Mouse (Mus musculus) forebrain, embryonic 16.5 days (tissue): ENCODE results near the gene Ccdc167. TPM values are rescaled to one million over a fixed set of nuclear protein-coding genes. Genes with fewer than 3 reads are reported as not detected.

Experiments used
- ATAC-seq: fragments of 200-750 bp; cut with Nextera tagmentation; 2 replicates; pipeline ENCODE4 v1.8.0; 2017; ENCODE audit warnings: mild to moderate bottlenecking, moderate library complexity
- H3K27ac ChIP-seq: fragments of 300-500 bp; sonication (generic); 2 replicates; pipeline ENCODE4 v1.5.1; 2014; ENCODE audit warnings: low read length, control low read depth
- H3K27me3 ChIP-seq: fragments of 300-500 bp; sonication (generic); replicated peaks from 2 replicates; pipeline ENCODE4 v1.6.1; 2014; ENCODE audit warnings: low read length; ENCODE audit not compliant: control insufficient read depth, insufficient read depth
- H3K36me3 ChIP-seq: fragments of 300-500 bp; sonication (generic); 2 replicates; pipeline ENCODE4 v1.6.1; 2014; ENCODE audit not compliant: control insufficient read depth, insufficient read depth
- H3K4me1 ChIP-seq: fragments of 300-500 bp; sonication (generic); replicated peaks from 2 replicates; pipeline ENCODE4 v1.6.1; 2014; ENCODE audit warnings: low read length; ENCODE audit not compliant: control insufficient read depth, insufficient read depth
- H3K4me2 ChIP-seq: fragments of 300-500 bp; sonication (generic); 2 replicates; pipeline ENCODE4 v1.6.1; 2014; ENCODE audit warnings: mild to moderate bottlenecking, low read length, control low read depth
- H3K4me3 ChIP-seq: fragments of 300-500 bp; sonication (generic); replicated peaks from 2 replicates; pipeline ENCODE4 v1.5.1; 2014; ENCODE audit warnings: mild to moderate bottlenecking, low read length, control low read depth
- H3K9ac ChIP-seq: fragments of 300-500 bp; sonication (generic); replicated peaks from 2 replicates; pipeline ENCODE4 v1.6.1; 2014; ENCODE audit warnings: low read depth, low read length, control low read depth
- H3K9me3 ChIP-seq: fragments of 300-500 bp; sonication (generic); 2 replicates; pipeline ENCODE4 v1.6.1; 2016; ENCODE audit warnings: low read length; ENCODE audit not compliant: control insufficient read depth
- WGBS: fragments of 180-500 bp; shearing (Covaris S2); extraction: QIAGEN DNeasy Blood & Tissue Kit; methylation state at CpG from one replicate; pipeline ENCODE4 v1.1.7; 2014; 5-methylcytosine and 5-hydroxymethylcytosine counted together
- polyA plus RNA-seq: library from polyadenylated mRNA; unstranded; fragments of >200 nt; fragmentation: Nextera tagmentation; extraction: Ambion mirVana; gene quantifications from 2 replicates; pipeline ENCODE4 v1.2.1, GENCODE M21; 2015

Ccdc167 gene
- polyA plus RNA-seq, 1 experiment from 2014 or later, result 11.6 TPM

- H3K4me2 ChIP-seq, result no peak overlapping the region
- H3K4me1 ChIP-seq, result peaks cover 14% of the 10 kb centered on the region
- peak overlapping the region; percentile 74 for H3K27ac ChIP-seq
- WGBS, result 71% methylated on average over 10 of the region's 10 CpGs
- H3K36me3 ChIP-seq, result 0 out of 2 replicates have a peak, but pooled peaks cover 2% of the 10 kb centered on the region
- no peak overlapping the region for H3K9ac ChIP-seq
- peak; percentile 85 for ATAC-seq
- no peaks in the 10 kb centered on the region for H3K9me3 ChIP-seq
- H3K4me3 ChIP-seq, result no peak overlapping the region
- H3K27me3 ChIP-seq, result no peaks in the 10 kb centered on the region
Measured at GRCm38 (mm10) chr17:29668051-29668986, 48.5 kb downstream of the Ccdc167 start.

GRCm38 (mm10) chr17:29662145-29662544 is 54.7 kb downstream of the Ccdc167 start:
- no peak overlapping the region for H3K9ac ChIP-seq
- H3K4me2 ChIP-seq, result no peak overlapping the region
- H3K9me3 ChIP-seq, result no peaks in the 10 kb centered on the region
- 87% methylated on average over 6 of the region's 6 CpGs for WGBS
- 0 out of 2 replicates have a peak, but pooled peaks cover 2% of the 10 kb centered on the region for H3K36me3 ChIP-seq
- no peak overlapping the region for H3K4me3 ChIP-seq
- no peaks in the 10 kb centered on the region for H3K27me3 ChIP-seq
- no peak for ATAC-seq
- H3K4me1 ChIP-seq, result peaks cover 14% of the 10 kb centered on the region
- no peak overlapping the region for H3K27ac ChIP-seq

- H3K9me3 ChIP-seq, result no peaks in the 10 kb centered on the region
- H3K4me1 ChIP-seq, result peaks cover 14% of the 10 kb centered on the region
- ATAC-seq, result no peak; the same call in 1 of the 2 replicates
- no peaks in the 10 kb centered on the region for H3K27me3 ChIP-seq
- H3K4me2 ChIP-seq, result peak overlapping the region; percentile 85
- WGBS, result under 1% methylated on average over 41 of the region's 41 CpGs
- peak overlapping the region; percentile 87 for H3K27ac ChIP-seq
- H3K9ac ChIP-seq, result peak overlapping the region; percentile 98
- no peaks in the 10 kb centered on the region for H3K36me3 ChIP-seq
- peak overlapping the region; percentile 95 for H3K4me3 ChIP-seq
Measured at GRCm38 (mm10) chr17:29660762-29661391, 56.0 kb downstream of the Ccdc167 start.

- Histone ChIP-seq H3K36me3 (no peaks in the 10 kb centered on the region), H3K4me1 (peaks cover 14% of the 10 kb centered on the region), H3K4me2 (peak within 1 kb of the TSS; percentile 85), H3K9ac (peak within 1 kb of the TSS; percentile 98), H3K27me3 (no peaks in the 10 kb centered on the region), H3K9me3 (no peaks in the 10 kb centered on the region), H3K27ac (peak within 1 kb of the TSS; percentile 87), H3K4me3 (peak within 1 kb of the TSS; percentile 95)
- ATAC-seq, result peak; percentile 96
- WGBS, result under 1% methylated on average over 35 of the region's 41 CpGs
Measured at GRCm38 (mm10) chr17:29660076-29660761, 56.6 kb downstream of the Ccdc167 start, which contains the start of gene Cmtr1. Cmtr1 (plus strand) TSS chr17:29660595.

- Histone ChIP-seq H3K27me3 (no peaks in the 10 kb centered on the region), H3K4me1 (peaks cover 14% of the 10 kb centered on the region), H3K9me3 (peaks cover 3% of the 10 kb centered on the region; the same call in 1 of the 2 replicates), H3K27ac (no peak overlapping the region), H3K4me2 (no peak overlapping the region), H3K9ac (no peak overlapping the region), H3K4me3 (no peak overlapping the region), H3K36me3 (no peaks in the 10 kb centered on the region; the same call in 1 of the 2 replicates)
- no peak for ATAC-seq
- WGBS, result 93% methylated on average over 2 of the region's 2 CpGs
Measured at GRCm38 (mm10) chr17:29658249-29658648, 58.6 kb downstream of the Ccdc167 start.

- no peak overlapping the region for H3K4me2 ChIP-seq
- H3K9ac ChIP-seq, result no peak overlapping the region
- H3K9me3 ChIP-seq, result no peaks in the 10 kb centered on the region
- 78% methylated on average over 3 of the region's 3 CpGs for WGBS
- H3K4me1 ChIP-seq, result no peaks in the 10 kb centered on the region
- peaks cover 9% of the 10 kb centered on the region for H3K36me3 ChIP-seq
- no peak overlapping the region for H3K27ac ChIP-seq
- no peak overlapping the region for H3K4me3 ChIP-seq
- ATAC-seq, result no peak
- H3K27me3 ChIP-seq, result no peaks in the 10 kb centered on the region
Measured at GRCm38 (mm10) chr17:29642219-29642618, 74.6 kb downstream of the Ccdc167 start.

GRCm38 (mm10) chr17:29640971-29641370 is 75.9 kb downstream of the Ccdc167 start:
- Histone ChIP-seq H3K9me3 (no peaks in the 10 kb centered on the region), H3K4me2 (no peak overlapping the region), H3K27me3 (no peaks in the 10 kb centered on the region), H3K9ac (no peak overlapping the region), H3K4me3 (no peak overlapping the region), H3K4me1 (no peaks in the 10 kb centered on the region), H3K27ac (no peak overlapping the region), H3K36me3 (peaks cover 9% of the 10 kb centered on the region)
- WGBS, result 96% methylated on average over 11 of the region's 11 CpGs
- no peak for ATAC-seq

- Histone ChIP-seq H3K27ac (no peak overlapping the region), H3K36me3 (peaks cover 16% of the 10 kb centered on the region)
- 85% methylated on average over 8 of the region's 8 CpGs for WGBS
Measured at GRCm38 (mm10) chr17:29637895-29638294, 78.9 kb downstream of the Ccdc167 start.

GRCm38 (mm10) chr17:29637377-29637776 is 79.5 kb downstream of the Ccdc167 start:
- H3K27ac ChIP-seq, result no peak overlapping the region
- no peaks in the 10 kb centered on the region for H3K27me3 ChIP-seq
- no peak overlapping the region for H3K4me2 ChIP-seq
- no peak overlapping the region for H3K9ac ChIP-seq
- no peaks in the 10 kb centered on the region for H3K4me1 ChIP-seq
- 84% methylated on average over 4 of the region's 4 CpGs for WGBS
- no peak overlapping the region for H3K4me3 ChIP-seq
- no peaks in the 10 kb centered on the region for H3K9me3 ChIP-seq
- H3K36me3 ChIP-seq, result peaks cover 16% of the 10 kb centered on the region
- no peak for ATAC-seq

More at GRCm38 (mm10) chr17:29637895-29638294, 78.9 kb downstream of the Ccdc167 start:
- ATAC-seq, result no peak
- Histone ChIP-seq H3K9ac (no peak overlapping the region), H3K4me2 (no peak overlapping the region), H3K4me3 (no peak overlapping the region), H3K9me3 (no peaks in the 10 kb centered on the region), H3K27me3 (no peaks in the 10 kb centered on the region), H3K4me1 (no peaks in the 10 kb centered on the region)
